Mouse (Mus musculus) CH12.LX (cell line): ENCODE measurements at regions not wholly inside any gene's neighbourhood (a gene's known extent, or its start where the extent isn't known, plus 50 kb on each side); places are given as distances from the start of the nearest gene placed in this dataset.

Experiments
- DNase-seq: peaks from one replicate; pipeline ENCODE4 v3.0.0-alpha.2; 2013; ENCODE audit errors: extremely low read depth
- H3K27ac ChIP-seq: 2 replicates; pipeline ENCODE4 v1.5.1; 2012; ENCODE audit warnings: low read depth, mild to moderate bottlenecking, control low read depth, moderate library complexity; ENCODE audit not compliant: insufficient read depth
- H3K27me3 ChIP-seq: replicated peaks from 2 replicates; pipeline ENCODE3; 2012; ENCODE audit warnings: inconsistent platforms
- H3K36me3 ChIP-seq, 2 experiments: replicated peaks in 1 of 2; 2 replicates each; pipeline versions ENCODE3 to v1.6.1; 2012; ENCODE audit warnings: inconsistent platforms in 1 of 2, low read length in 1 of 2, mild to moderate bottlenecking in 1 of 2, mixed read lengths in 1 of 2, moderate library complexity in 1 of 2; ENCODE audit not compliant: control insufficient read depth in 1 of 2, insufficient read depth in 1 of 2
- H3K4me1 ChIP-seq, 2 experiments: 2 replicates each; pipeline ENCODE4 v1.6.1; 2012; ENCODE audit warnings: inconsistent platforms in 1 of 2, moderate library complexity in 1 of 2; ENCODE audit not compliant: insufficient read depth in 2 of 2, control insufficient read depth in 1 of 2
- H3K4me2 ChIP-seq: 2 replicates; pipeline ENCODE4 v1.6.1; 2012; ENCODE audit warnings: low read depth, mild to moderate bottlenecking, control low read depth; ENCODE audit not compliant: poor library complexity, insufficient read depth, severe bottlenecking
- H3K4me3 ChIP-seq, 3 experiments: fragments of 150-350 bp in 1 of 3; sonication (generic) in 1 of 3; replicated peaks in 1 of 3; 2 replicates each; pipeline versions ENCODE3 to v1.5.1; 2011 to 2012; ENCODE audit warnings: low read depth in 2 of 3, low read length in 2 of 3, mild to moderate bottlenecking in 2 of 3, moderate library complexity in 2 of 3, control low read depth in 1 of 3, improper control_type of control experiment in 1 of 3, inconsistent platforms in 1 of 3, mixed read lengths in 1 of 3; ENCODE audit not compliant: poor library complexity in 1 of 3
- H3K79me2 ChIP-seq: replicated peaks from 2 replicates; pipeline ENCODE4 v1.6.1; 2012; ENCODE audit warnings: mild to moderate bottlenecking, moderate library complexity; ENCODE audit not compliant: control insufficient read depth, poor library complexity, insufficient read depth, severe bottlenecking; ENCODE audit errors: extremely low read depth
- H3K9ac ChIP-seq: 2 replicates; pipeline ENCODE4 v1.6.1; 2012; ENCODE audit warnings: low read depth, mild to moderate bottlenecking, control low read depth, moderate library complexity; ENCODE audit not compliant: insufficient read depth
- H3K9me3 ChIP-seq: replicated peaks from 2 replicates; pipeline ENCODE3; 2012; ENCODE audit warnings: low read length, inconsistent platforms, mixed read lengths
- BHLHE40 ChIP-seq: IDR thresholded peaks from 2 replicates; pipeline ENCODE4 v1.6.1; 2011; ENCODE audit warnings: mild to moderate bottlenecking, low read depth, low read length, improper control_type of control experiment
- CHD1 ChIP-seq: IDR thresholded peaks from 2 replicates; pipeline ENCODE4 v1.6.1; 2012; ENCODE audit warnings: low read depth, low read length, improper control_type of control experiment, inconsistent platforms
- CHD2 ChIP-seq: IDR thresholded peaks from 2 replicates; pipeline ENCODE4 v1.6.1; 2011; ENCODE audit warnings: low read length, improper control_type of control experiment
- ELF1 ChIP-seq: IDR thresholded peaks from 2 replicates; pipeline ENCODE4 v1.6.1; 2014; ENCODE audit warnings: low read depth, mild to moderate bottlenecking, inconsistent platforms, low read length, improper control_type of control experiment
- EP300 ChIP-seq: IDR thresholded peaks from 2 replicates; pipeline ENCODE4 v1.6.1; 2011; ENCODE audit warnings: low read length, improper control_type of control experiment
- ETS1 ChIP-seq: conservative IDR thresholded peaks from 2 replicates; pipeline ENCODE4 v1.6.1; 2012; ENCODE audit warnings: low read depth, mild to moderate bottlenecking, inconsistent platforms, low read length, improper control_type of control experiment, moderate library complexity
- JUN ChIP-seq: IDR thresholded peaks from 2 replicates; pipeline ENCODE4 v1.6.1; 2011; ENCODE audit warnings: low read depth, mild to moderate bottlenecking, low read length, improper control_type of control experiment, moderate library complexity; ENCODE audit not compliant: insufficient read depth
- JUND ChIP-seq: conservative IDR thresholded peaks from 2 replicates; pipeline ENCODE4 v1.6.1; 2011; ENCODE audit warnings: low read depth, low read length, improper control_type of control experiment
- KAT2A ChIP-seq: IDR thresholded peaks from 2 replicates; pipeline ENCODE4 v1.6.1; 2012; ENCODE audit warnings: low read length, improper control_type of control experiment, inconsistent platforms; ENCODE audit not compliant: insufficient replicate concordance
- MAFK ChIP-seq: IDR thresholded peaks from 2 replicates; pipeline ENCODE4 v1.6.1; 2011; ENCODE audit warnings: low read length, improper control_type of control experiment; ENCODE audit not compliant: insufficient replicate concordance
- MAX ChIP-seq: IDR thresholded peaks from 2 replicates; pipeline ENCODE4 v1.6.1; 2011; ENCODE audit warnings: low read length, improper control_type of control experiment
- MAZ ChIP-seq: IDR thresholded peaks from 2 replicates; pipeline ENCODE4 v1.6.1; 2012; ENCODE audit warnings: low read depth, mild to moderate bottlenecking, inconsistent platforms, low read length, improper control_type of control experiment, moderate library complexity
- NELFE ChIP-seq: IDR thresholded peaks from 2 replicates; pipeline ENCODE4 v1.6.1; 2011; ENCODE audit warnings: low read depth, low read length, improper control_type of control experiment
- NRF1 ChIP-seq: IDR thresholded peaks from 2 replicates; pipeline ENCODE4 v1.6.1; 2014; ENCODE audit warnings: low read depth, mild to moderate bottlenecking, inconsistent platforms, low read length, improper control_type of control experiment, moderate library complexity
- PAX5 ChIP-seq: IDR thresholded peaks from 2 replicates; pipeline ENCODE4 v1.6.1; 2012; ENCODE audit warnings: low read length, inconsistent platforms, mixed read lengths
- RAD21 ChIP-seq: IDR thresholded peaks from 2 replicates; pipeline ENCODE4 v1.6.1; 2011; ENCODE audit warnings: low read depth, mild to moderate bottlenecking, low read length, improper control_type of control experiment, moderate library complexity
- SMC3 ChIP-seq: IDR thresholded peaks from 2 replicates; pipeline ENCODE4 v1.6.1; 2011; ENCODE audit warnings: low read depth, low read length, improper control_type of control experiment
- TCF12 ChIP-seq: IDR thresholded peaks from 2 replicates; pipeline ENCODE4 v1.6.1; 2014; ENCODE audit warnings: low read depth, mild to moderate bottlenecking, inconsistent platforms, low read length, improper control_type of control experiment
- UBTF ChIP-seq: IDR thresholded peaks from 2 replicates; pipeline ENCODE4 v1.6.1; 2012; ENCODE audit warnings: low read depth, mild to moderate bottlenecking, inconsistent platforms, low read length, improper control_type of control experiment, moderate library complexity
- USF1 ChIP-seq: IDR thresholded peaks from 2 replicates; pipeline ENCODE4 v1.6.1; 2014; ENCODE audit warnings: low read depth, mild to moderate bottlenecking, inconsistent platforms, low read length, improper control_type of control experiment
- USF2 ChIP-seq: conservative IDR thresholded peaks from 2 replicates; pipeline ENCODE4 v1.6.1; 2011; ENCODE audit warnings: low read depth, low read length, improper control_type of control experiment
- ZMIZ1 ChIP-seq: IDR thresholded peaks from 2 replicates; pipeline ENCODE4 v1.6.1; 2012; ENCODE audit warnings: low read depth, mild to moderate bottlenecking, inconsistent platforms, low read length, improper control_type of control experiment
- dilution Hi-C: fragments of 300-500 bp; cut with MboI; formaldehyde crosslinking; loops from 2 replicates; pipeline ENCODE4 v1.14.3; 2020; ENCODE audit warnings: low sequenced_read_pairs; ENCODE audit not compliant: extremely low pct_unique_long_range_greater_than_20kb, extremely low pct_ligation_motif_present
- in situ Hi-C: fragments of 300-500 bp; cut with MboI; formaldehyde crosslinking; loops from 3 replicates; pipeline ENCODE4 v1.14.3; 2019; ENCODE audit warnings: low sequenced_read_pairs, low pct_ligation_motif_present, low pct_unique_long_range_greater_than_20kb, mixed read lengths

DNA sequence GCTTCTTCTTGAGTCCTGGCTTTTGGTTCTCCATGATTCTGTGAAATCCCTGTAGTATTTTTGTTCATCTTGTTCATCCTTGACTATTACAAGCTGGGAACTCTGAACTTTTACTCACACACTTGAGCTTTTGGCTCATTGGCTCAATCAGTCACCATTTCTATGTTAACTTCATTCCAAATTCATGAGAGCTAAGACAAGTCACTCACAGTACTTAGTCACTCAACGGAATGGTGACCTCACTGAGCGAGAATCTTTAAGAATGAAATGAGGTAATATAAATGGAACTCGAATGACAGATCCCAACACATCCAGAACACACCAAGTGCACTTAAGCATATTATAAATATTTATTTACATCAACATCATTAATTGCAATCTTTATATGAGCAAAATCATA is 331.2 kb downstream of the Btg1 start:
- Histone ChIP-seq H3K4me1 (no peaks in the 10 kb centered on the region), H3K27me3 (no peaks in the 10 kb centered on the region), H3K4me3 (no peak overlapping the region), H3K27ac (no peak overlapping the region), H3K4me2 (no peak overlapping the region), H3K9me3 (no peaks in the 10 kb centered on the region), H3K36me3 (no peaks in the 10 kb centered on the region), H3K9ac (no peak overlapping the region), H3K79me2 (no peaks in the 10 kb centered on the region)
- dilution Hi-C loops (no loop called here), in situ Hi-C loops (no loop called here)
- no peak for DNase-seq
- TF ChIP-seq BHLHE40 = no peak
- no peak for TF ChIP-seq CHD2
- TF ChIP-seq KAT2A = no peak
- no peak for TF ChIP-seq EP300
- no peak for TF ChIP-seq JUN
- TF ChIP-seq MAFK = no peak
- no peak for TF ChIP-seq NRF1
- TF ChIP-seq TCF12 = no peak
- no peak for TF ChIP-seq PAX5
- TF ChIP-seq RAD21 = no peak
- TF ChIP-seq SMC3 = no peak
- TF ChIP-seq CHD1 = no peak
- no peak for TF ChIP-seq MAX
- TF ChIP-seq NELFE = no peak

GRCm38 (mm10) chr10:96948871-96949270 is 332.1 kb downstream of the Btg1 start:
- H3K27ac ChIP-seq = no peak overlapping the region
- H3K79me2 ChIP-seq = no peaks in the 10 kb centered on the region
- TF ChIP-seq CHD1 (no peak), JUND (no peak), MAZ (no peak), TCF12 (no peak), CHD2 (no peak), ELF1 (no peak), MAX (no peak), JUN (no peak), USF2 (no peak), UBTF (no peak), EP300 (no peak), KAT2A (no peak), USF1 (no peak), ETS1 (no peak), ZMIZ1 (no peak)
- H3K9me3 ChIP-seq = no peaks in the 10 kb centered on the region
- no peak overlapping the region for H3K9ac ChIP-seq
- no peaks in the 10 kb centered on the region for H3K4me1 ChIP-seq
- dilution Hi-C loops = no loop called here
- no peak overlapping the region for H3K4me3 ChIP-seq
- no peaks in the 10 kb centered on the region for H3K27me3 ChIP-seq
- no peak overlapping the region for H3K4me2 ChIP-seq
- H3K36me3 ChIP-seq = no peaks in the 10 kb centered on the region
- no peak for DNase-seq
- in situ Hi-C loops = no loop called here
